28 mouse cellular contexts compared by ENCODE assay signal in genomic region chr14:106491389-106491788, GRCm38 (mm10).
"Had no signal": no experiment of that assay in that cellular context is flagged by ENCODE, and none has a peak within 500 bp of the region (broad histone marks: within the 10 kb centered on the region; RNA-seq: fewer than 3 reads in every experiment).

No protein-coding gene starts in this region.

- H3K9me3 ChIP-seq: limb, embryonic 10.5 days; limb, embryonic 12.5 days; limb, embryonic 13.5 days; limb, embryonic 15.5 days; liver, embryonic 12.5 days; liver, embryonic 13.5 days; liver, embryonic 15.5 days; lung, embryonic 15.5 days; midbrain, embryonic 10.5 days; midbrain, embryonic 12.5 days; midbrain, embryonic 13.5 days; midbrain, embryonic 15.5 days had no signal

- H3K4me3 ChIP-seq: left cerebral cortex, adult 2 months; limb, embryonic 10.5 days; limb, embryonic 12.5 days; limb, embryonic 13.5 days; limb, embryonic 15.5 days; liver, embryonic 12.5 days; liver, embryonic 13.5 days; liver, embryonic 15.5 days; lung, embryonic 15.5 days; megakaryocyte, embryonic 14.5 days; midbrain, embryonic 10.5 days; midbrain, embryonic 12.5 days; midbrain, embryonic 13.5 days; midbrain, embryonic 15.5 days; myocyte had no signal

- DNase-seq: left cerebral cortex, postnatal 4 days; liver; liver, embryonic 13.5 days; liver, postnatal 0 days; lung, adult 18-20 months; lung, adult 2 months; lung, embryonic 14.5 days; lung, postnatal 10 days; lung, postnatal 14 days; lung, postnatal 36 days; lung, postnatal 4 days; midbrain, embryonic 14.5 days had no signal

- H3K27ac ChIP-seq: left cerebral cortex, adult 2 months; limb, embryonic 10.5 days; limb, embryonic 12.5 days; limb, embryonic 13.5 days; limb, embryonic 15.5 days; liver, embryonic 12.5 days; liver, embryonic 13.5 days; liver, embryonic 14.5 days; liver, embryonic 15.5 days; lung, embryonic 15.5 days; macrophage; midbrain, embryonic 10.5 days; midbrain, embryonic 12.5 days; midbrain, embryonic 13.5 days; midbrain, embryonic 15.5 days had no signal

- H3K27me3 ChIP-seq: limb, embryonic 12.5 days; limb, embryonic 13.5 days; limb, embryonic 15.5 days; liver, embryonic 12.5 days; liver, embryonic 13.5 days; liver, embryonic 15.5 days; lung, embryonic 15.5 days; megakaryocyte, embryonic 14.5 days; midbrain, embryonic 12.5 days; midbrain, embryonic 13.5 days; midbrain, embryonic 15.5 days had no signal

- H3K4me1 ChIP-seq: limb, embryonic 10.5 days; limb, embryonic 12.5 days; limb, embryonic 13.5 days; limb, embryonic 15.5 days; liver, embryonic 12.5 days; liver, embryonic 13.5 days; liver, embryonic 15.5 days; lung, embryonic 15.5 days; megakaryocyte, embryonic 14.5 days; midbrain, embryonic 10.5 days; midbrain, embryonic 12.5 days; midbrain, embryonic 13.5 days; midbrain, embryonic 15.5 days had no signal

- H3K9ac ChIP-seq: limb, embryonic 12.5 days; limb, embryonic 13.5 days; limb, embryonic 15.5 days; liver, embryonic 12.5 days; liver, embryonic 13.5 days; liver, embryonic 14.5 days; liver, embryonic 15.5 days; liver, postnatal 0 days; lung, embryonic 14.5 days; lung, embryonic 15.5 days; midbrain, embryonic 12.5 days; midbrain, embryonic 13.5 days; midbrain, embryonic 15.5 days had no signal

- H3K36me3 ChIP-seq: limb, embryonic 10.5 days; limb, embryonic 12.5 days; limb, embryonic 13.5 days; limb, embryonic 15.5 days; liver, embryonic 12.5 days; liver, embryonic 13.5 days; liver, embryonic 15.5 days; lung, embryonic 15.5 days; midbrain, embryonic 10.5 days; midbrain, embryonic 12.5 days; midbrain, embryonic 13.5 days; midbrain, embryonic 15.5 days had no signal
